Mouse (Mus musculus): ENCODE results near the gene Ltbp1. TPM values are rescaled to one million over a fixed set of nuclear protein-coding genes. Genes with fewer than 3 reads are reported as not detected.
A peak's percentile ranks its signal among the peaks of the same experiment; 100 is the strongest.

Gene Ltbp1
- total RNA-seq, 2 experiments from 2014 or later, result 13.9 to 15.2 TPM

DNA sequence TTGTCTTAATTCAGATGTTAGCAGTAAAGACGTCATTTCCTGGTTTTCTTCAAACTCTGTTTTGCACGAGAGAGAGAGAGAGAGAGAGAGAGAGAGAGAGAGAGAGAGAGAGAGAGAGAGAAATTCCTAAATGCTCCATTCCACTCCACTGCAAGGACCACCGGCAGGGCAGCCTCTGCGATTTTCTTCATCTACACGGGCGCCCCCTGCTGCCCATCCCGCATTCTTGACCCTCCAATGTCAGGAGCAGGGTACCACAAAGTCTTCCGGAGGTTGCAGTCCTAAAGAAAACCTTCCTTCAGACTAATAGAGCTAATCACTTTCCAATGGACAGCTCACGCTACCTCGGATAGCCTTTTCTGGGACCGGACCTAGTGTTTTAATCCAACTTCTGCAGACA, 548 bp upstream of the Ltbp1 start:
- DNase-seq (ENCODE audit: low spot score in 2 of 2), result peak; percentile 69 to 79

DNA sequence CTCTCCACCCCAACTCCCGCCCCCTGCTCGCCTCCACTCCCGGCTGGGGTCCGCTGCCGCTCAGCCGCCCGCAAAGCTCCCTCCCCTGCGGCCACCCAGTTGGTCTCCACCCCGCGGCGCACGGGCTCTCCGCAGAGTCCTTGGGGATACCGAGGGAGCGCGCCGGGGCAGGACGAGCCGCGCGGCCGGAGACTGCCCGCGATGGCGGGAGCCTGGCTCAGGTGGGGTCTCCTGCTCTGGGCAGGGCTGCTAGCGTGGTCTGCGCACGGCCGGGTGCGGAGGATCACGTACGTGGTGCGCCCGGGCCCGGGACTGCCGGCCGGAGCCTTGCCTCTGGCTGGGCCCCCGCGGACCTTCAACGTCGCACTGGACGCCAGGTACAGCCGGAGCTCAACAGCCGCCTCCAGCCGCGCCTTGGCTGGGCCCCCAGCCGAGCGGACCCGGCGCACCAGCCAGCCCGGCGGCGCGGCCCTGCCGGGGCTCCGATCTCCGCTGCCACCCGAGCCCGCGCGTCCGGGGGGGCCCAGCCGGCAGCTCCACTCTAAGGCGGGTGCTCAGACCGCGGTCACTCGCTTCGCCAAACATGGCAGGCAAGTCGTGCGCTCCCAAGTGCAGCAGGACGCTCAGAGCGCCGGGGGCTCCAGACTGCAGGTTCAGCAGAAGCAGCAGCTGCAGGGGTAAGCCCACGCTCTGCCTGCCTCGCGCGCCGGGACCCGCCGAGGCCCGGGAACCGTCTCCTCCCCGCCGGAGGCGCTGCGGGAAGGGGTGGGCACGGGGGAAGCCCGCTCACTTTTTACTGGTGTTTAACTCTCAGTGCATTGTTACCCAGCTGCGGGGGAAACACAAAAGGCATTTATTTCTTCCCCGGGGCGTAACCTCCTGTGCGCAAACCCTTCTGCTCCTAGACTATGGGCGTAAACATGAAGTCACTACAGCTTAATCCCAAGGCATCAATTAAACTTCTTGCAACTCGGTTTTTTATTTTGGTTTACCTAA, 615 bp downstream of the Ltbp1 start:
- peak; percentile 27 to 49 for DNase-seq (ENCODE audit: low spot score in 2 of 2)

GRCm38 (mm10) chr17:75010955-75011354, 5.6 kb downstream of the Ltbp1 start:
- DNase-seq (ENCODE audit: low spot score in 2 of 2), result no peak

GRCm38 (mm10) chr17:75013211-75013610, 7.8 kb downstream of the Ltbp1 start:
- DNase-seq (ENCODE audit: low spot score in 2 of 2), result no peak

- DNase-seq (ENCODE audit: low spot score in 2 of 2), result no peak
Observed at GRCm38 (mm10) chr17:75013868-75014267, 8.5 kb downstream of the Ltbp1 start.

DNA sequence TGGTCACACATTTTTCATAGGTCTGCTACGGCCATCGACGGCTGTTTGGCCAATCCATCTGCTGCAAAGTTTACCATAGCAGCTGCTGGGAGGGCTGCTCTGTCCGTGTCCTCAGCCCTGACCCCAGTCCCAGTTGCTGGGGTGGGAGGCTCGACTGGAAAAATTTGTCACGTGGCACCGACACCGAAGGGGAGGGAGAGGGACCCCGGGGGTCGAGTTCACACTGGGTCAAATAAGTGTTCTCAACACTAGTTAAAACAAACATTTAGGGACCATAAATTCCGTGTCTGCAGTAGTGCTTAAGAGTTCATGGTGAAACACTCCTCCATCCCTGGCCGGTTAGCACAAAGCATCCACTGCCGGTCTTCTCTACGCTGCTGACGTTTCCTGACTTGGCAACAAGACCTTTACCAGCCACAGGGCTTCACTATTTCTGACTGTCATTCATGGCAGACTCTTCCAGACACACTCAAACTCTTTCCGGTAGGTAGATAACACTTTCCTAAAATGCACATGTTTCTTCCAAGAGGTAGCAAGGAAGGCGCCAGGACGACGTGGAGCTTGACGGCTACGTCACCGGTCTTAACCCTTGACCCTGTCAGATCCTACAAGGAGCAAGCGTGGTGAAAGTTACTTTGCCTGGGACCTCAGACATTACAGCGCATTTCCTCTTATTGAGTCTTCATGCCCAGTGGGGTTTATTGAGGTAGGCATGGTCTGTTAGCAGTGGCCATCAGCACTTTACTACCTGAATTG, 9.4 kb downstream of the Ltbp1 start:
- DNase-seq (ENCODE audit: low spot score in 2 of 2), result no peak

GRCm38 (mm10) chr17:75015546-75015945, 10.2 kb downstream of the Ltbp1 start:
- DNase-seq (ENCODE audit: low spot score in 2 of 2), result no peak

DNA sequence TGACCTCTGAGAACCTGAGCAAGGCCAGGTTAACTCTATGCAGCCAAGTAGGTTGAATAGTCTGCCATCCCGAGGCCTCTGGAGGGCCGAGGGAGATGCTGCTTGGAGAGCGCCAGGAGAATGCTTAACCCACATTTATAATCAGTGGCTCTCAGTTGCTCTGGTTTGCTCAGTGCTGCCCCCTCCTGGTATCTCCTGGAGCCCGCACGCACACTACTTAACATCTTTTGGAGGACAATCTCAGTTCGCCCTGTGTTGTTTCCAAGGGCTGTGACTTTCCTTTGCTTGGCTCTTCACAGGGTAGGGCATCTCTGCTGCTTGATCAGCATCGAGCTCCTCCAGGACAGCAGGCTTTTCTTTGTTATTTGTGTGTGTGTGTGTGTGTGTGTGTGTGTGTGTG, 12.1 kb downstream of the Ltbp1 start:
- DNase-seq (ENCODE audit: low spot score in 2 of 2), result no peak

- DNase-seq (ENCODE audit: low spot score in 2 of 2), result no peak
Observed at GRCm38 (mm10) chr17:75018142-75018541, 12.8 kb downstream of the Ltbp1 start.

DNA sequence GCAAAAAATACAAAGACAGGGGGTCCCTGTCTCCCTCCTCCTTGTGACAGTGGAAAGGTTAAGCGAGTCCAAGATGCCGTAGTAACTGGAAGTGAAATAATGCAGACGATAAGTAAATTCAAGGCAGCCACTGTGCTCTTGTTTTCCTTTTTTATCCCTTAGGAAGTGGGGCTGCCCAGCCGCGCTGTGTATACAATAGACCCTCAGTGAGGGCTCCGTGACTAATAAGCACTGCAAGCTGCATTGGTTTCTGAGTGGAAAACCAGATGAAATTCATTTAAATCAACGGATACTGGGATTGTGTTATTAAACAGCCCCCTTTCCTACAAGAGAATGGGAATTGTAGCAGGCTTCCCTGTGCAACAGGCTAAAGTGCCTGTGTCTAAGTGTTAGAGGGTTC, 14.7 kb downstream of the Ltbp1 start:
- DNase-seq (ENCODE audit: low spot score in 2 of 2), result no peak

DNA sequence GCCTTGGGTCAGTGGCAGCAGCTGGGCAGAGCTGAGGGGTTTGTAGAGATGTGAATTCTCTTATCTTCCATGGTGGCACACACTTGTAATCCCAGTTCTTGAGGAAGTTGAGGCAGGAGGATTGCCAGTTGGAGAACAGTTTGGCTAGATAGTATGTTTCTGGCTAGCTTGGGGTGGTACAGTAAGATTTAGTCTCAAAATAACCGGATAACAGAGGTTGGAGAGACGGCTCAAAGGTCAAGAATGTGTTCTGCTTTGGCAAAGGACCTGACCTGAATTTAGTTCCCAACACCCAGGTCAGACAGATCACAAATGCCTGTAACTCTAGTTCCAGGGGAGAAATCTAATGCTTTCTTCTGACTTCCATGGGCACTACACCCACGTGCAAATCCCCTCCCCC, 15.3 kb downstream of the Ltbp1 start:
- no peak for DNase-seq (ENCODE audit: low spot score in 2 of 2)

DNA sequence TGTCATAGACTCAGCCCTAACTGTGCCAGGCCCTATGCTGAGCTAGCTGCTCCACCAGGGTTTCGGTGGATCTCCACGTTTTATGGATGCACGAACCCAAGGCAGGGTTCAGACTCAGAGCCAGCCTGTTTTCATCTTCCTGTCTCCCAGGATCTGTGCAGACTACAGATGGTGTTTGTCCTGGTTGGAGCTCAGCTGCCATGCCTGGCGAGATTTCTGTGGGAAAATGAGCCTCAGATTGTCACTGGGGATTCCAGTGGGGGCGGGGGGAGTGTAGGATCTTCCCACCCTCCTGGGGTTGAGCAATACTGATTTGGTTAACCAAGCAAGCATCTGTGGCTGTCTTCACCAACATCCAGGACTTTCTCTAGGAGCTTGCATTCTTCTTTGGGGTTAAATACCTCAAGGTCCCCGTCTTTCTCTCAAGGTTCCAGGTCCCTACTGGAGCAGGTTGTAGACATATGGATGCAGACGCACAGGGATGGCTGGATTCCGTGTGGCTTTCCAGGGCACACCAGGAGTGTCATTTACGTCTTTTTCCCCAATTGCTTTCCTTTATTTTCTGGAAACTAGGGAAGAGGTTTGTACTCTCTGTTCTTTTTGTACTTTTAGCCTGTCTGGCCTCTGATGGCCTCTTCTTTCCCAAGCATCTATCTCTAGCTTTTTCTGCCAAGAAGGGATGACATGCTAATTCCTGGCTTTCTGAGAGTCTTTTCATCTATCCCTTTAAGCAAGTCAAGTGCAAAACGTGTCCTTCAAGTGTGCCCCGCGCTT, 22.2 kb downstream of the Ltbp1 start:
- DNase-seq (ENCODE audit: low spot score in 2 of 2), result no peak

- DNase-seq (ENCODE audit: low spot score in 2 of 2), result no peak
Observed at GRCm38 (mm10) chr17:75033356-75033755, 28.0 kb downstream of the Ltbp1 start.

DNA sequence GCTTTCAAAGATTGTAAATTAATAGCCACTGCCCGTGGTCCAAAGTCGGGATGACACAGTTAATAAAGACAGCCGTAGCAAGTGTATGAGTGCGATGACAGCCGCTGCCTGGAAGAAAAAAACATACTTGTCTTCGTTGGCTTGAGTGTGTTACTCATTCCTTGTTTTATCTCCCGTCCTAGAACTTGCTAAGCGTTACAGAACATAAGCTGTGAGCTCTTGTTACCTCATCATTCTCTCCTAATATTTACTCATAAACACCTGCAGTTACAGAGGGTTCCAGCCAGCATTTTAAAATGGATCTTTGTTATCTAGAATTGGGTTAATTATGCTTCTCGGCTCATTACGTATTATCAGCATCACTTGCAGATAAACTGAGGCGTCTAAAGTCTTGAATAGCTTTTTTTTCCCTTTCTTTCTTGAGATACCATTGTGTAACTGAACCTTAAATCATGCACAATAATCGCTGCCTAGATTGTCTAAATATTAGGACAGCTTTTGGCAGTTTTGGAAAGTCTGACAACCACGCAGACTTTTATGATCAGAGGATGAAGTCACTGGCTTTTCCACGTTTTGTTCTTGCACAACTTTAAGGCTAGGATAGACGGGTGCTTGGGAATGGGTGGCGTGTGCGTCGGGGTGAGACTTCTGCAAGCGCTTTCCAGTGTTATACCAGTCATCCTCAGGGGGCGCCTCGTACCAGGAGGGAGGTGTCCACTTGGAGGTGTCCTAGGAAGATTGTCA, 28.7 kb downstream of the Ltbp1 start:
- DNase-seq (ENCODE audit: low spot score in 2 of 2), result no peak

DNA sequence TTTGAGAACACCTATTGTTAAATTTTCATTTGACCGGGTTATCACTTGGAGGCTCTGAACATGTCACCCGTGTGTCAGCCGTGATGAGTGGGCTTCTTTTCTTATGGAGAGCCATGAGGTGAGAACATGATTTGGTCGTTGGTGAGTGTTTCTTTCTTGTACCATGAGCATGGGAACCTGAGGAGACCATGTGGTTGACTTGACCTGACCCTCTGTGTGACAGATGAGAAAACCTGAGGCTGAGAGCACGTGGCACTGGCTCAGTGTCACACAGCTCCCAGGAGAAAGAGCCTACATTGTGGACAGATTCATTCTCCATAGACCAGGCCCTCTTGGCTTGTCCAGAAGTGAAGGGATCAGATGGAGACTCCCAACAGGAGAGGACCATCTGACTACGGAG, 31.5 kb downstream of the Ltbp1 start:
- no peak for DNase-seq (ENCODE audit: low spot score in 2 of 2)

DNA sequence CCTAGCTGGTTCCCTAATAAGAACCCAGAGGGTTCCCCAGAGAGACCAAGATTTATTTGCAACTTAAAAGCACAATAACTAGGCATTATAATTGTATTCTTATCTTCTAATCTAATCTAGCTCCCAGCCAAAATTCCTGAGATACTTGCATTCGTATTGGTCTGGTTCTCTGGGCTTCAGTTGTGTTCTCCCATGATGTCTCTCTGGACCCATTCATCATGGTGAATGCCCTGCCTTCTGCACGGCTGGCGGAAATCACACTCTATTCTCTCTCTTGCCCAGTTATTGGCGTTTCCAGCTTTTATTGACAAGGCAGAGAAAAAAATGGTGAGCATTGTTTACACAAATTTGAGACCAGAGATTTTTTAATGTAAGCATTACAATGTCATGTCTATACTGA, 33.6 kb downstream of the Ltbp1 start:
- DNase-seq (ENCODE audit: low spot score in 2 of 2), result no peak

DNA sequence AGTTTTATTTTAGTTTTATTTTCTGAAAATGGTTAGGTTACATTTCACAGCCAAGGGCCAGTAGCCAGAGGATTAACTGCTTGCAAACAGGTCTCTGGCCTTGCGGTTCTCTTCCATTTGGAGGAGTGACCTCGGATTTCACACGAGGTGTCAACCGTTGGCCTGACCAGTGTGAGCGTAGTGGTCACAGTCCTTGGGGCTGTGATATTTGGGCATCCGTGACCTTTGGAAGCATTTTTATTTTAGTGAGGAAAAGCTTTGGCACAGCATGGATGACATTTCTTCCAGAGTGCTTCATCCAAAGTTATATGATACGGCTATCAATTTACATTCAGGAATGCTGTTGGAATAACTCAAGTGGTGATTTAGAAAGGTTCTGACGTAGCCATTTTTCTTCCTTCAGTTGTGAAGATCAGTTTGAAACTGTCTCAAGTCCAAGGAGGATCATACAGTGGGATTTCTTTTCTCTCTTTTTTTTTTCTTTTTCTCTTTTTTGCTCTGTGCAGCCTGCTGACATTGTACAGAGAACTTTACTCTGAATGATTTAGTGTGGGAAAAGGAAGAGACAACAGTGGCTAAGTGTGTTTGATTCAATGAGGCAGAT, 44.1 kb downstream of the Ltbp1 start:
- DNase-seq (ENCODE audit: low spot score in 2 of 2), result peak in 1 of 2 experiments; percentile 16

DNA sequence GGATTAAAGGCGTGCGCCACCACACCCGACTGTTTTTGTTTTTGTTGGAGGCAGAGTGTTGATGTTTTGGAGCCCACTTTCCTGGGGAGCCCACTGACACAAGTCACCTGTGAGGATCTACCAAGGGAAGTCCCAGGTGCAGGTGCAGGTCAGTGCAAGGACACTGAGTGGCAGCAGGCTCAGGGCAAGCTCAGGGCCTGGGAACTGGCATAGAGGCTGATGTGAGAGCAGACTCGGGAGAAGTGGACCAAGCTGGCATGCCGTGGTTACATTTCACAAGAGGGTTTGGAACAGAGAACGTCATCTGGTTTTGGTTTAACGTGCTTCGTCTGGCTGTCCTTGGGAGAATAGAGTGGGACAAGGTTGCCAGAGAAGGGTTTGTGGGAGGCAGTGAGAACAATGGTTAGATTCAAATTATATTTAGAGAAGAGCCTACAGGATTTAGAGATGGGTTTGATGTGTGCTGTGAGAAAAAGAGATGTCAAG, 46.1 kb downstream of the Ltbp1 start:
- DNase-seq (ENCODE audit: low spot score in 2 of 2), result no peak

- DNase-seq (ENCODE audit: low spot score in 2 of 2), result no peak
Observed at GRCm38 (mm10) chr17:75055235-75055634, 49.9 kb downstream of the Ltbp1 start.

DNA sequence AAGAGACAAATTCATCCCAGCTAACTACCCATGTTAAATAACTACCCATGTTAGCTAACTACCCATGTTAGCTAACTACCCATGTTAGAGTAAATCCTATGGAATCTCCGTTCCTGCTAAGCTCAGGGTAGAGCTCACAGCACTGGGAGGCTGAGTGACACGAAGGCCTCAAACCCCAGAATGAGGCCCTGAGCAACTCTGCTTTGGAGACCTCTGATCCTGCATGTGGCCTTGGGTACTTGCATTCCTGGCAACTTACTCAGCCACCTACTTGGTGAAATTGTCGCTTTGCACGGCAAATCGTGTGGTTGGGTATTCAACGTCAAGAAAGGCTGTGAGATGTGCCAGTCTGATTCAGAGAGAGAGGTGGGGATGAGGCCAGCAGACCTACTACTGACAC, 50.6 kb downstream of the Ltbp1 start:
- DNase-seq (ENCODE audit: low spot score in 2 of 2), result no peak

Data from adrenal gland, adult 18-20 months (tissue).